Mouse (Mus musculus): Measurements from ENCODE around the gene Gm36028.

DNA sequence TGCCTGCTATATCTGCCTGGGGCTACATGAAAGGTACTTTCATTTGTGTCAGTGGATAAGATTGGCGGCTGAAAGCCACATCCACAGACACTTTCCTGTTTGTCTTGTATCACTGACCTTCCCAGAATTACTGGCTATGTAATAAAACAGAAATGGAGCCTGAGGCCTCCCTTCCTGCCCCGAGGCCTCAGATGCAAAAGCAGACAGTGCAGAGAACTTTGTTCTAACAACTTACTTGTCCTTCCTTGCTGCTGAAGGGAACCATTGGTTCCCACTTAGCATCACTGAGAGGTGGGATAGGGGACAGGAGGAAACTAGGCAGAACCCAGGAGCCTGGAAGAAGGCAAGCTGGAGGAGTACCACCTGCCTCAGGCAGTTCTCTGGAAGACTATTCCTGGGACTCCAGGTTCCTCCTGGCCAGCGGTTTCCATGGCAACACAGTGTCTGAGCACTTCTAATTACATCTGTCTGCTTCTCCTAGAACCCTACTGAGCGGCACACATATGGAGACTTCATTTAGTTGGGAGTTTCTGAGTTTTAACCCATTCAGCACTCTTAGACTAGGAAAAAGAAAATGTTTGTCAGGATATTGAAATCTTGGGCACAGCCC lies 58.2 kb downstream of the Gm36028 start:
- no peak for TF ChIP-seq CTCF (conservative IDR thresholded peaks at IDR 0.05; ENCODE audit: low read length)
- no peak for TF ChIP-seq NANOG (IDR thresholded peaks at IDR 0.05; ENCODE audit: borderline replicate concordance, low read length)

All from E14TG2a.4 (cell line).